Mouse (Mus musculus): ENCODE data around the gene Oca2. TPM values are rescaled to one million over a fixed set of nuclear protein-coding genes. Genes with fewer than 3 reads are reported as not detected.

The Oca2 gene
- polyA plus RNA-seq, 1 experiment, result not detected

DNA sequence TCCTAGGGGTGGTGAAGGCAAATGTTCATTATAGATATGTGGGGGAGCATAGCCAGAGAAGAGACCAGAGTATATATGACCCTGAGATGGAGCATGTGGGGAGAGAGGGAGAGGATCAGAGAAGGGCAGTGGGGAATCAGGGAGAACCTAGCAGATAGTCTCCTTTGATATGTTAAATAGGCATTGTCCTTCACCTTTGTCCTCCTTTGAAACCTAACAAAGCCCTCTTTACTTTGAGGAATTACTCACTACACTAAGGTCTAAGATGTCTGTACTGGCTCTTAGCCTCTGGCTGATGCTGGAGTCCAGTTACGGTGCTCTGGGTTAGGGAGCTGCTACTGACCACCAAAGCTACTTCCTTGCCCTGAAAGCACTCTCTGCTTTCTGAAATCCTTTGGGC is 279.0 kb downstream of the Oca2 start:
- Histone ChIP-seq H3K79me3 (ENCODE audit: low read depth) (no peaks in the 10 kb centered on the region), H3K79me2 (ENCODE audit: control insufficient read depth, insufficient read depth) (no peaks in the 10 kb centered on the region), H3K27me3 (ENCODE audit: control insufficient read depth, insufficient read depth, insufficient read length) (no peaks in the 10 kb centered on the region), H3K36me3 (ENCODE audit: control insufficient read depth, insufficient read depth) (no peaks in the 10 kb centered on the region), H3K4me3 (ENCODE audit: insufficient read depth, poor library complexity, severe bottlenecking) (no peak overlapping the region), H3ac (ENCODE audit: control insufficient read depth, insufficient read length, low read depth) (no peak overlapping the region)
- TF ChIP-seq MYOG (IDR thresholded peaks at IDR 0.05; ENCODE audit: control insufficient read depth, extremely low read depth, insufficient read length), result no peak
- no peak for TF ChIP-seq CEBPB (IDR thresholded peaks at IDR 0.05; ENCODE audit: low read depth)
- no peak for TF ChIP-seq USF1 (IDR thresholded peaks at IDR 0.05; ENCODE audit: low read depth)
- no peak for TF ChIP-seq FOSL1 (IDR thresholded peaks at IDR 0.05; ENCODE audit: insufficient read depth, low read length, poor library complexity, severe bottlenecking)
- no peak for TF ChIP-seq MAX (IDR thresholded peaks at IDR 0.05)
- no peak for TF ChIP-seq CTCF (IDR thresholded peaks at IDR 0.05; ENCODE audit: control insufficient read depth, insufficient read depth, insufficient read length)
- no peak for TF ChIP-seq MYOD1 (IDR thresholded peaks at IDR 0.05; ENCODE audit: control insufficient read depth, insufficient read length, low read depth)

DNA sequence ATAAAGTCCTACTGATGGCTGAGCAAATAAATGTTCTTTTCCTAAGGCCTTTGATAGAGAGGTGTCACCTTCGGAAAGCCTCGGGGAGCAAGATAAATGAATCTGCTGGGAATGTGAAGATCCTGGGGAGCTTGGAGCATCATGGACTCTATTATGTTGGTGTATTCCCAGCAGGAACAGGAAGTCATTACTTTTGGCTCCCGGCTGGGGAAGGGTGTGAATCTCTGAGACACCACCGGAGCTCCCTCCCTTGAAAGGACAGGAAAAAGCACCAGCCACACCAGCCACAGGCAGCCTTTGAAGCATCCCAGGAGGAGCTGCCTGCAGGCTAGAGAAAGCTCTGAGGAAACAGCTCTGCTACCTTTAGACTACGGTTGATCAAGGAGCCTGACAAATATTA is 280.2 kb downstream of the Oca2 start:
- H3ac ChIP-seq (ENCODE audit: control insufficient read depth, insufficient read length, low read depth), result no peak overlapping the region
- H3K4me3 ChIP-seq (ENCODE audit: insufficient read depth, poor library complexity, severe bottlenecking), result no peak overlapping the region
- no peaks in the 10 kb centered on the region for H3K79me3 ChIP-seq (ENCODE audit: low read depth)
- H3K36me3 ChIP-seq (ENCODE audit: control insufficient read depth, insufficient read depth), result no peaks in the 10 kb centered on the region
- H3K79me2 ChIP-seq (ENCODE audit: control insufficient read depth, insufficient read depth), result no peaks in the 10 kb centered on the region
- TF ChIP-seq CTCF (IDR thresholded peaks at IDR 0.05; ENCODE audit: control insufficient read depth, insufficient read depth, insufficient read length) (no peak), MAX (IDR thresholded peaks at IDR 0.05) (no peak), MYOG (IDR thresholded peaks at IDR 0.05; ENCODE audit: control insufficient read depth, extremely low read depth, insufficient read length) (no peak), USF1 (IDR thresholded peaks at IDR 0.05; ENCODE audit: low read depth) (no peak), CEBPB (IDR thresholded peaks at IDR 0.05; ENCODE audit: low read depth) (no peak), MYOD1 (IDR thresholded peaks at IDR 0.05; ENCODE audit: control insufficient read depth, insufficient read length, low read depth) (no peak), FOSL1 (IDR thresholded peaks at IDR 0.05; ENCODE audit: insufficient read depth, low read length, poor library complexity, severe bottlenecking) (no peak)
- H3K27me3 ChIP-seq (ENCODE audit: control insufficient read depth, insufficient read depth, insufficient read length), result no peaks in the 10 kb centered on the region

DNA sequence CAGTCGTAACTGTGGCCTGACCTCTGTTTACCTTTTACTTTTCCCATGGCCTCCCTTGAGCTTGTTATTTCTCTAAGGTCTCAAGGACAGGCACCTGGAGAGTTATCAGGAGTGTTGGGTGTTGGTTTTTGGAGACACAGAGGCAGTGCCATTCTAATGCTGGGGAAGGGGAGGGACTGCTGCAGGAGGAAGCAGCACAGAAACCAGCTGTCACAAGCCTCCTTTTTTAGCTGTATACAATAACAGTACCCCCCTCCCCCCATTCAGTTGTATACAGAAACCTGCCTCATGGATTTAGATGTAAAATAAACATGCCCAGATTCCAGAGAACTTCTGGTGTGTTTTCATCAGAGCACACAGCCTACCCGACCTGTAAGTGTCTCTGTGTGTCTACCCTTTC is 295.3 kb downstream of the Oca2 start:
- no peaks in the 10 kb centered on the region for H3K27me3 ChIP-seq (ENCODE audit: control insufficient read depth, insufficient read depth, insufficient read length)
- no peaks in the 10 kb centered on the region for H3K79me2 ChIP-seq (ENCODE audit: control insufficient read depth, insufficient read depth)
- H3K4me3 ChIP-seq (ENCODE audit: insufficient read depth, poor library complexity, severe bottlenecking), result no peak overlapping the region
- no peaks in the 10 kb centered on the region for H3K36me3 ChIP-seq (ENCODE audit: control insufficient read depth, insufficient read depth)
- H3ac ChIP-seq (ENCODE audit: control insufficient read depth, insufficient read length, low read depth), result no peak overlapping the region
- no peak for TF ChIP-seq CTCF (IDR thresholded peaks at IDR 0.05; ENCODE audit: control insufficient read depth, insufficient read depth, insufficient read length)
- no peak for TF ChIP-seq CEBPB (IDR thresholded peaks at IDR 0.05; ENCODE audit: low read depth)
- no peak for TF ChIP-seq MYOD1 (IDR thresholded peaks at IDR 0.05; ENCODE audit: control insufficient read depth, insufficient read length, low read depth)
- no peak for TF ChIP-seq MYOG (IDR thresholded peaks at IDR 0.05; ENCODE audit: control insufficient read depth, extremely low read depth, insufficient read length)
- no peak for TF ChIP-seq FOSL1 (IDR thresholded peaks at IDR 0.05; ENCODE audit: insufficient read depth, low read length, poor library complexity, severe bottlenecking)
- no peak for TF ChIP-seq USF1 (IDR thresholded peaks at IDR 0.05; ENCODE audit: low read depth)
- no peak for TF ChIP-seq MAX (IDR thresholded peaks at IDR 0.05)
- no peaks in the 10 kb centered on the region for H3K79me3 ChIP-seq (ENCODE audit: low read depth)

DNA sequence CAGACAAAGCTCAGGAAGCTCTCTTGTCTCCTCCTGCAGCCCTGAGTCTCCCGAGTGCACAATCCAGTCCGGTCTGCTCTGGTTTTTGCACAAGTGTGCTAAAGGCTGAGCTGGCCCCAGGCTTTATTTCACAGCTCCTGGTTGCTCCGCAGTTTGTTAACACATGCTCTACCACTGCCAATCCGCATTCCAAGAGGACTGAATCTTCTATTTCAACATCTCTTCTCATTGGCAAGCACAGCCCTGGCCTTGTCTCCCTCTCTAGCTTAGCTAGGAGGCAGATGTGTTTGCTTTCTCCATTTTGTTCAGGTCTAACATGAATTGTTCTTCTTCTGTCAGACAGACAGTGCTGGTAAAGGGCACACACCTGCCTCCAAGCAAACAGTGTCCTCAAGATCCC is 309.7 kb downstream of the Oca2 start:
- no peaks in the 10 kb centered on the region for H3K79me2 ChIP-seq (ENCODE audit: control insufficient read depth, insufficient read depth)
- H3ac ChIP-seq (ENCODE audit: control insufficient read depth, insufficient read length, low read depth), result no peak overlapping the region
- H3K4me3 ChIP-seq (ENCODE audit: insufficient read depth, poor library complexity, severe bottlenecking), result no peak overlapping the region
- no peaks in the 10 kb centered on the region for H3K27me3 ChIP-seq (ENCODE audit: control insufficient read depth, insufficient read depth, insufficient read length)
- H3K36me3 ChIP-seq (ENCODE audit: control insufficient read depth, insufficient read depth), result no peaks in the 10 kb centered on the region
- no peaks in the 10 kb centered on the region for H3K79me3 ChIP-seq (ENCODE audit: low read depth)
- TF ChIP-seq MYOD1 (IDR thresholded peaks at IDR 0.05; ENCODE audit: control insufficient read depth, insufficient read length, low read depth) (no peak), FOSL1 (IDR thresholded peaks at IDR 0.05; ENCODE audit: insufficient read depth, low read length, poor library complexity, severe bottlenecking) (no peak), MYOG (IDR thresholded peaks at IDR 0.05; ENCODE audit: control insufficient read depth, extremely low read depth, insufficient read length) (no peak), CEBPB (IDR thresholded peaks at IDR 0.05; ENCODE audit: low read depth) (no peak), MAX (IDR thresholded peaks at IDR 0.05) (no peak), CTCF (IDR thresholded peaks at IDR 0.05; ENCODE audit: control insufficient read depth, insufficient read depth, insufficient read length) (no peak), USF1 (IDR thresholded peaks at IDR 0.05; ENCODE audit: low read depth) (no peak)

DNA sequence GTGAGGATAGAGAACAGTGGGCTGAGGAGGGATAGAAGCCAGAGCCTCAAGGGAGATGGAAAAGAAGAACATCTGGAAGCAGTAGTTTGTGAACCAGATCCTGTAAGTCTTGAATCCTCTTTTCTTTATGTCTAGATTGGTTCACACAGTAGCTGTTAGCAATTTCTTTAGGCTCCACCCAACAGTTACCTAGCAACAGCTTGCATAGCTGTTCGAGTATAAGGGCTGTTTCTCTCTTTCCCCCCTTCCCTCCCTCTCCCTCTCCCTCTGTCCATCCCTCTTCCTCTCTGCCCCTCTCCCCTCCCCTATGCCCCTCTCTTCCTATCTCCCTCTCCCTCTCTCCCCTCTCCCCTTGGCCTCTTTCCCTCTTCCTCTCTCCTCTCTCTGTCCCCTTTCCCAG is 312.2 kb downstream of the Oca2 start:
- Histone ChIP-seq H3K4me3 (ENCODE audit: insufficient read depth, poor library complexity, severe bottlenecking) (no peak overlapping the region), H3ac (ENCODE audit: control insufficient read depth, insufficient read length, low read depth) (no peak overlapping the region), H3K36me3 (ENCODE audit: control insufficient read depth, insufficient read depth) (no peaks in the 10 kb centered on the region), H3K79me2 (ENCODE audit: control insufficient read depth, insufficient read depth) (no peaks in the 10 kb centered on the region), H3K27me3 (ENCODE audit: control insufficient read depth, insufficient read depth, insufficient read length) (no peaks in the 10 kb centered on the region), H3K79me3 (ENCODE audit: low read depth) (no peaks in the 10 kb centered on the region)
- TF ChIP-seq CTCF (IDR thresholded peaks at IDR 0.05; ENCODE audit: control insufficient read depth, insufficient read depth, insufficient read length), result no peak
- no peak for TF ChIP-seq USF1 (IDR thresholded peaks at IDR 0.05; ENCODE audit: low read depth)
- no peak for TF ChIP-seq CEBPB (IDR thresholded peaks at IDR 0.05; ENCODE audit: low read depth)
- no peak for TF ChIP-seq FOSL1 (IDR thresholded peaks at IDR 0.05; ENCODE audit: insufficient read depth, low read length, poor library complexity, severe bottlenecking)
- no peak for TF ChIP-seq MAX (IDR thresholded peaks at IDR 0.05)
- TF ChIP-seq MYOD1 (IDR thresholded peaks at IDR 0.05; ENCODE audit: control insufficient read depth, insufficient read length, low read depth), result no peak
- no peak for TF ChIP-seq MYOG (IDR thresholded peaks at IDR 0.05; ENCODE audit: control insufficient read depth, extremely low read depth, insufficient read length)

Other genes with a start within 250 kb of the Oca2 start
- gene Nipa1, start 219.8 kb upstream of the Oca2 start, polyA plus RNA-seq (2012; fragmentation: generic; extraction: Trizol), result 3.9 TPM
- gene Herc2, start 189.6 kb upstream of the Oca2 start, polyA plus RNA-seq (2012; fragmentation: generic; extraction: Trizol), result 8.8 TPM